Mouse (Mus musculus) left cerebral cortex, adult 2 months (tissue): Measurements from ENCODE around the gene Arvcf. TPM values are rescaled to one million over a fixed set of nuclear protein-coding genes. Genes with fewer than 3 reads are reported as not detected.

Experiments used
- DNase-seq, 2 experiments: peaks; one replicate each; pipeline ENCODE4 v3.0.0; 2021 to 2022; ENCODE audit warnings: low spot score in 2 of 2, mixed read lengths in 1 of 2; ENCODE audit errors: extremely low spot score in 1 of 2
- H3K27ac ChIP-seq: fragments of 200-600 bp; 2 replicates; pipeline ENCODE4 v1.8.1; 2022
- H3K4me3 ChIP-seq: fragments of 200-600 bp; 2 replicates; pipeline ENCODE4 v1.8.1; 2022
- CTCF ChIP-seq: fragments of 200-600 bp; IDR thresholded peaks from 2 replicates; pipeline ENCODE4 v1.8.1; 2022; ENCODE audit warnings: antibody characterized with exemption, mild to moderate bottlenecking, moderate library complexity
- intact Hi-C: fragments of 180-260 bp; cut with DNase I; formaldehyde crosslinking; loops from one replicate; pipeline ENCODE4 v1.15.1; 2025
- microRNA-seq, 2 experiments: library from miRNA; unstranded; fragments of <30 nt; microRNA quantifications; one replicate each; pipeline ENCODE4 v1.2.0; 2021
- total RNA-seq, 2 experiments: library from RNA; stranded (reverse); gene quantifications; 2 replicates each; pipeline ENCODE4 v1.2.3; 2021

Arvcf gene
- total RNA-seq, 2 experiments from 2014 or later, result 39.1 to 50.4 TPM

DNA sequence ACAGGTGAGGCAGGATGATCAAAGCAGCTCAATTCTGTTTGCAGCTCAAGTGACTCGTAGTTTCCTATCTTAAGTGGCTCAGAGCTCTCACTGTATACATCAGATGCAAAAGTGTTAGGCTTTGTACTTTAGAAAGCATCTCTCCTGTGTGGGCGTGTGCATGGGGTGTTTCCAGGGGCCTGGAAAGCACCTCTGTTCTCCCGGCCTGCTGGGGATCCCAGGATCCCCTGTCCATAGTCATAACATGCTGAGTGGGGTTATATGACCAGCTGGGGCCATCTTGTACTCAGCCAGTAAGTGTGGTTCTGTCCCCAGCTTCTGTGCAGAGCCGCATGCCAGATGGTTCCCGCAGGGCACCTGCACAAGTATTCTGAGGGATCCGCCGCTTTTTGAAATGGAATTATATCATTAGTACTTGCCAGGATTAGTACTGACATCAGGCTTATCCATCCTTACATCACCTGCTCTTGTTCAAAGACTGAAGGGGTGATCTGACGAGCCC is 104.4 kb downstream of the Arvcf start:
- no peak for TF ChIP-seq CTCF
- H3K4me3 ChIP-seq, result no peak overlapping the region
- peak in 1 of 2 experiments; percentile 33 for DNase-seq
- H3K27ac ChIP-seq, result peak overlapping the region; percentile 82
- intact Hi-C loops, result no loop called here

GRCm38 (mm10) chr16:18453846-18454245 is 105.9 kb downstream of the Arvcf start:
- intact Hi-C loops, result no loop called here
- no peak overlapping the region for H3K27ac ChIP-seq
- H3K4me3 ChIP-seq, result no peak overlapping the region
- no peak for TF ChIP-seq CTCF
- DNase-seq, result no peak

DNA sequence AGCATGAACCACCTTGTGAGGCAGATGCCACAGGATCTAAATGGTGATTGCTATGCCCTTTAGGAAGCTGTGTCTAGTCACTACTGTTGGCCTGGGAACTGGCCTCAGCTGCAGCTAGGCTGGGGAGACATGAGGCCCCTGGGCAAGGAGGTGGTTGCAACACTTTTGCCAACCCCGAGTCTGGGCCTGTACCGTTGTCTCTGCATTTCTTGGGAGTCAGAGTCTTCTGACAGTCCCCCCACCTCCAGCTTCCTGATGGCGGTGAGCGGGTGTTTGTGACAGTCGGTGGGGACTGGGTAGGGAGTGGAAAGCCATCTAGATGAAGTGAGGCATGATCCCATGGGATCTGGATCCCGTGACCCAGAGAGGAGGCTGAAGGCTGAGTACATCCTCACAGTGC is 107.4 kb downstream of the Arvcf start:
- H3K27ac ChIP-seq, result no peak overlapping the region
- no peak for DNase-seq
- no peak for TF ChIP-seq CTCF
- H3K4me3 ChIP-seq, result no peak overlapping the region
- intact Hi-C loops, result no loop called here

Small RNAs within 50 kb of the gene (microRNA-seq; reads per million reads assigned to microRNA genes)
- 0 reads per million in 2 experiments for gene Gm26219
- 1,365 to 1,853 reads per million in 2 experiments for gene Mir185

Other genes starting within 250 kb of the Arvcf start
- 100 to 1,000 TPM; 138 to 147 TPM for gene Rtn4r, start 220.5 kb upstream of the Arvcf start, total RNA-seq
- not detected for gene Ccdc188, start 130.3 kb upstream of the Arvcf start, total RNA-seq
- gene Zdhhc8, start 113.0 kb upstream of the Arvcf start, total RNA-seq, result 100 to 1,000 TPM; 132 to 134 TPM
- 10 to 100 TPM; 43.6 to 47.7 TPM for gene Trmt2a, start 99.5 kb upstream of the Arvcf start, total RNA-seq
- 10 to 100 TPM; 87.3 to 92.9 TPM for gene Ranbp1, start 99.5 kb upstream of the Arvcf start, total RNA-seq
- not detected for gene Gm49776, start 89.9 kb upstream of the Arvcf start, total RNA-seq
- 10 to 100 TPM; 41.1 to 41.8 TPM for gene Dgcr8, start 58.9 kb upstream of the Arvcf start, total RNA-seq
- gene Tango2, start 79 bp upstream of the Arvcf start, total RNA-seq, result 100 to 1,000 TPM; 154 to 158 TPM
- 10 to 100 TPM; 18.2 to 22.5 TPM for gene Txnrd2, start 78.2 kb downstream of the Arvcf start, total RNA-seq
- 10 to 100 TPM; 87.2 to 87.6 TPM for gene Comt, start 78.7 kb downstream of the Arvcf start, total RNA-seq
- 1 to 10 TPM; 6.0 to 6.5 TPM for gene Gnb1l, start 150.5 kb downstream of the Arvcf start, total RNA-seq
- gene Rtl10, start 150.7 kb downstream of the Arvcf start, total RNA-seq, result 10 to 100 TPM in 1 of 2 experiments, 1 to 10 TPM in 1; 7.1 to 10.7 TPM
- gene Tbx1, start 242.5 kb downstream of the Arvcf start, total RNA-seq, result 1 to 10 TPM; 1.1 to 2.0 TPM